Mouse (Mus musculus): ENCODE data around the gene Gps2.
A peak's percentile ranks its signal among the peaks of the same experiment; 100 is the strongest.
"Not testable (repeated sequence)": the region's sequence is repeated elsewhere in the genome, so short reads cannot be mapped to it uniquely, and the experiment has no call there.

Gps2 gene

DNA sequence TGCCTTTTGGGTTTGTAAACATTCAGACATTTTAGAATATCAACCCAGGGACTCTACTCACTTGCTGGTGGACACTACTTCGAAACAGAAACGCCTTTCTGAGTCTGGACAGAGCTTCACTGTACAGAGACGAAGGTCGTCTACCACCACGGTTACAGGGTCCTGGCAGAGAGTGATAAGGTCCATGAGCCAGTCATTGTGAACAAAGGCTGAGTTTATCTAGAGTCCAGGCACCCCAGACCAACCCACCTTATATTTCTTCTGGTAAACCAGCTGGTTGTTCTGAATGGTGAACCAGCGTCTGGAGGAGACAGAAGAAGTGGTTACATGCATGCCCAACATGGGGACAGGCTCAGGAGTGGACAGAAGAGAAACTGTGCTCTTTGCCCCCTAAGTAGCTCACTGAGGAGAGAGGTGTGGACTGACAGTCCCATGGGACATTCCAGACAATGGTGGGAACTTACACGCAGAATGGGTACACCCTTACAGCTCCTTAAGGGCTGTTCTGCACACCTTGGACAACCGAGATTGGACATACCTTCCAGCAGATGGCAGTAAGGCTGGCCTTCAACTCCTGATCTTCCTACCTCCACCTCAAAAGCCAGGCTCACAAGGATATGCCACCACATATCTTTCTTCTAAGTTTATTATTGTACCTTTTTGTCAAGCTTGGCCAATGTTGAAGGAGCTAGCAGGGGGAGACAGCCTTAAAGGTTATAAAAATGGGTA lies 26.6 kb upstream of the Gps2 start:
- peak; percentile 64 to 68 for DNase-seq

DNA sequence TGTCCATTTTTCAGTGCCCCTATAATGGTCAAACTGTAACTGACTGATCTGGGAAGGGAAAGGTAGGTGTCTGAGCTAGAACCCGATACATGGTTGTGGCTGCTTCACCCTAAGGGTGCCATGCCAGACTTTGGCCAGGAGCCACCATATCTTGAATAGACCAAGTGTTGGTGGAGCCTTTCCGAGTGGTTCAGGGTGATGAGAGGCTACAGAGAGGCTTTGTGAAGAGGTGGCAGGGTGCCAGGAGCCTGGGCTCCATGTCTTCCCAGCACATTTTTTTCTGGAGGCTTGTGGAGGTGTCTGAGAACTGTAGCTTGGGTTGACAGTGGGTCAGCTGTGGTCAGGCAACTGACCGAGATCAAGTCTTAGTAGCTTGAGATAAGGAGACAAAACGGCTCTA lies 22.2 kb upstream of the Gps2 start:
- no peak for DNase-seq

DNA sequence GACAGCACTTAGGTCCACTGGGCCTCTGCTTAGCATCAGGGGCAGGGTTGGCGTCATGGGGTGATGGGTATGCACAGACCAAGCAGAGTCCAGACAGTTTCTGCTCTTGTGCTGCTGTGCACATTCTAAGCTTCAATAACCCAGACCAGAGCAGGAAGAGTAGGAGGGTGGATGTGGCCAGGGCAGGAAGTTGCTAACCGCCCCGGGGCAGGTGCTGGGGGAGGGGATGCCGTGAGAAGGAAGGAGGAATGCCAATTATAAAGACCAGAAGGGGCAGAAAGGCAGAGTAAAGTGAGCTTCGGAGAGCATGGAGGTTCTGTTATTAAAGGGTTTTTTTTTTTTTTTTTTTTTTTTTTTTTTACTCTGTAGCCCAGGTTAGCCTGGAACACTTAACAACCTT lies 19.0 kb upstream of the Gps2 start:
- no peak for DNase-seq

DNA sequence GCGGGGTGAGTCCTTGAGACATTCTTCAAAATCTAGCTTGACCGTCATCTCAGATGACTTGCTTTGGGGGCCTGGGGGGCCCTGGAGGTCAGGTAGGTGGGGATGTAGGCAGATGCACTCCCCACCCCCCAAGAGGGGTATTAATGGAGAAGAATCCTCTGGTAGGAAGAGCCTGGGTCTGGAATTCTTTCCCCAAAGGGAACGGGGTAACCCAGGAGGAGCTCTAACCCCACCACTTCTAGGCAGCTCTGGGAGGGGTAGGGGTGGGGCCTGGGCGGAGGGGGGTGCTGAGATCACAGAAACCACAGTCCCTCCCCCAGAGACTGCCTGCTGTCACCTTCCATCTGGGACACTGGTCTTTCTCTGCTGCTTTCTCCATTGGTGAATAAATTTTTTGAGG lies 18.4 kb upstream of the Gps2 start, which contains the start of gene Acap1:
Acap1 (minus strand) TSS at position 249 of the 400 bp plus-strand sequence.
- no peak for DNase-seq

DNA sequence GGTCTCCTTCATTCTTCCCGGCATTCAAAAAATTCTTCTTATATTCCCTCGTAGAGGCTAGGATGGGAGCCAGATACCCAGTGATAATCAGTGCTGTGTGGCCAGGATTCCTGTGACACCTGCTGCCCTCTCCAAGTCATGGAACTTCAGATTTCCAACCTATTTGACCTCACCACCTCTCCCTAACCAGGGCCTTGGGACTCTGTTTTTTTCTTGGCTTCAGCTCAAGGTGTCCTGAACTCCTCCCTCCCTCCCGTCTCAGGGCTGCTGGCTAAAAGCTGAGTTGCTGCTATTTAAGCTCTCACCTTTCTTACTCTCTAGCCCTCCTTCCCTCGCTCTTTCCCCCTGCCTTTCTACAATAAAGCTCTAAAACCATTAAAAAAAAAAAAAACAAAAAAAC lies 13.8 kb upstream of the Gps2 start:
- peak in 1 of 2 experiments; percentile 59 for DNase-seq

DNA sequence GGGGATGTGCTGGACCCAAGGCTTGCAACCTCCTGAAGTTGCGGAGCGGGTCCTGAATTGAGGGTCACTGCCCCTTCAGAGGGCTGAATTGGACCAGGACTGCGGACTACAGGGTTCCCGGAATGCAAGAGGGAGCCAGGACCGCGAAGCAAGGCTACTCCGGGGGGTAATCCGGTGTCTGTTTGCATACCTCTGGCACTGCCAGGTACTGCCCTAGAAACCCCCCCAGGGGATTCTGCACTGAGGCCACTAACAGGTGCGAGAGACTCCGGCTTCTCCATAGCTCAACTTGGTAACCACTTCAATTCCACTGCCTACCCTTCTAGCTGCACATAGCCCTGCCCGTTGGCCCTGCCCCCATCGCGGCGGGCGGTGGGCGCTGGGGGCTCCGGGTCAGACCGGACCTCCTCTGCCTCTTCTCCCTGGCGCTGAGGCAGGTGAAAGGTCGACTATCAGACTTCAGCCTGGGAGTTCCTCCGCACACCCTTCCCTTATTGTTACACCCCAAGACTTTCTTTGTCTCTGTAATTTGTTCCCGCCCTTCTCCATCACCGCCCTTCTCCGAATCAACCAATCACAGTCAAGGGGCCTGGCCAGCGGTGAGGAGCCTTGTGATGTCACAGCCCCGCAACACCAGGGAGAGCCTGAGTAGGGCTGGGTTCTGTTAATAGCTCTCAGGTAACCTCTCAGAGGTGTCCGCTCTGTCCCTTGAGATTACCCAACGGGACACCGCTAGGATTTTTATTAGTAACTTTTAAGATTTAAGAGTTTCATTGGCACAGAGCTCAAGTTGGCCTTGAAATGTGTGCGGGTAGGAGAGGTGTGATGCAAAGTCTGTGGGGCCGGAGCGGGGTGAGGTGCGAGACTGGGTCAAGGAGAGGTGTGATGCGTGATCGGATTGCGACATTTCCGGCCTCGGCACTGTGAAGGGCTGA lies 12.9 kb upstream of the Gps2 start, which contains the start of the genes 2810408A11Rik and Neurl4:
2810408A11Rik (minus strand) TSS at position 517 of the 935 bp plus-strand sequence.
Neurl4 (plus strand) TSS at position 602 of the 935 bp plus-strand sequence.
- DNase-seq: peak; percentile 91 to 96

DNA sequence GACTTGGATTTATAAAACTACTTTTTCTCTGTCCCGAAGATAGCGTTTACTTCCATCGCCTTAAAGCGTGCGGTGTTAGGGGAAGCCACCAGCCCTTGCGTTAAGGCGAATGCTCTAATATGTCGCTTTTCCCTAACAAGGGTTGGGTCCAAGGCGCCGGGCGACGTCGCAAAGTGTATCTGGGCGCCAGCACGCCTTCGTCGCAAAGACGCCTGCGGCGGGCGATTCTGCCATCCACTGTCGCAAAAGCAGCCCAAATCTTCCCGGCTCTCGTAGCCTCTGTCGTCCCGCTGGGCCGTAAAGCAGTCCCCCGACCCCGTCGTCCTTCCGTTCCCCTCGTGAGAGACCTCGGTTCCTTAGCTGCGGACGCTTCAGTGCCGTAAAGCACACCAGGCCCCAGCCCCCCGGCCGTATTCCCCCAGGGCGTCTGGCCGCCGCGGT lies 12.3 kb upstream of the Gps2 start:
- peak; percentile 95 to 98 for DNase-seq

DNA sequence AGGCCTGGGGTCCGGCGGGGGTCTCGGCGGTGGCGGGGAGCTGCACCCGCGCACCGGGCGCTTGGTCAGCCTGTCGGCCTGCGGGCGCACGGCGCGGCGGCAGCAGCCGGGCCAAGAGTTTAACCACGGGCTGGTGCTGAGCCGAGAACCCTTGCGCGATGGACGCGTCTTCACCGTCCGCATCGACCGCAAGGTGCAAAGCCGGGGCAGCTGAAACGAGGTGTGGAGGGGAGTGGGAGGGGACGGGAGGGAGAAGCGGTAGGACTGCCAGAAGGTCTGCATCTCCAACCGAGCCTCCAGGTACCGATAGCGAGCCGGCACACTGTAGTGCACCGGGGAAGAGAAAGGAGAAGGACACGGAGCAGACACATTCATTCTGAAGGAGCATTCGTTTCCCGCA lies 11.7 kb upstream of the Gps2 start:
- no peak for DNase-seq

DNA sequence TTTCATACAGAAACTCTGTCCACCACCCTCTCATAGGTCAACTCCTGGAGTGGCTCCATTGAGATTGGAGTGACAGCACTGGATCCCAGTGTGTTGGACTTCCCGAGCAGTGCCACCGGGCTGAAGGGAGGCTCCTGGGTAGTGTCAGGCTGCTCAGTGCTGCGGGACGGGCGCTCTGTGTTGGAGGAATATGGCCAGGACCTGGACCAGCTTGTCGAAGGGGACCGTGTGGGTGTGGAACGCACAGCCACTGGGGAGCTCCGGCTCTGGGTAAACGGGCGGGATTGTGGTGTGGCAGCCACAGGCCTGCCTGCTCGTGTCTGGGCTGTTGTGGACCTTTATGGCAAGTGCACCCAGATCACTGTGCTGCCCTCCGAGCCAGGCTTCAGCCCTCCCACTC lies 10.7 kb upstream of the Gps2 start:
- no peak for DNase-seq

DNA sequence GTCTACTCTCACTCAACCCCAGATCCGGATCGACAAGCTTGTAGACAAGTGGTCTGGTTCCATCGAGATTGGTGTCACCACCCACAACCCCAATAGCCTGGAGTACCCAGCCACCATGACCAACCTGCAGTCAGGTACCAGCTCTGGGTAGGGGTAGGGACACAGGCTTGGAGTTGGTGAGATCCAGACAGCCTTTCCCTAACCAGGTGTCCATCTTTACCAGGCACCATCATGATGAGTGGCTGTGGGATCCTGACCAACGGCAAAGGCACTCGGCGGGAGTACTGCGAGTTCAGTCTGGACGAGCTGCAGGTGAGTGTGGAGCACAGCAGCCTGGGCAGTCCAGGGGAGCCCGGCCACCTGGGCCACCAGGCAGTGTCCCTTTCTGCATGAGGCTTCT lies 9.4 kb upstream of the Gps2 start:
- no peak for DNase-seq

DNA sequence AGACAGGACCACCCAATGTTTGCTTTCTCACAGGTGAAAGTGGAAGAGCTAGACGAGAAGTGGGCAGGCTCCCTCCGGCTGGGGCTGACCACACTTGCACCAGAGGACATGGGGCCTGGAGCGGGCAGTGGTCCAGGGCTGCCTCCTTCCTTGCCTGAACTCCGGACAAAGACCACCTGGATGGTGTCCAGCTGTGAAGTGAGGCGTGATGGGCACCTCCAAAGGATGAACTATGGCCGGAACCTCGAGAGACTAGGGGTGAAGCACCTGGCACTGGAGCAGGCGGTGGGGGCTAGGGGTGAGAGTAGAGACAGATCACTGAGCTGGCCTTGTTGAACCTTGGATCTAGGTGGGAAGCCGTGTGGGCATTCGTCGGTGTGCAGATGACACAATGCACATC lies 5.0 kb upstream of the Gps2 start:
- peak; percentile 96 to 97 for DNase-seq

DNA sequence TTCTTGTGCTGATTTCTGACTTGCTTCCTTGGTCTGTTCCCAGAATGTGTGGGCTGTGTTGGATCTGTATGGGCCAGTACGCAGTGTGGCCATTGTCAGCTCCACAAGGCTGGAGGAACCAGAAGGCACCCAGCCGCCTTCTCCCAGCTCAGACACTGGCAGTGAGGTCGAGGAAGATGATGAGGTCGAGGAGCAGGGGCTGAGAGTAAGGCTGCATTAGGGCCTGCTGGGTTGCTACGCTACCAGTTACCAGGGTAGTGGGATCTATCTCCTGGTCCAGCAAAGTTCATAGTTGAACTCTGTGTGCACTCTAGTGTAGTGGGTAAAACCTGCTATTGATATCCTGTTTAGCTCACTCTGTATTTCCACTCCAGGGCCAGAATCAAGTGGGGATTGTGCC lies 4.5 kb upstream of the Gps2 start:
- no peak for DNase-seq

DNA sequence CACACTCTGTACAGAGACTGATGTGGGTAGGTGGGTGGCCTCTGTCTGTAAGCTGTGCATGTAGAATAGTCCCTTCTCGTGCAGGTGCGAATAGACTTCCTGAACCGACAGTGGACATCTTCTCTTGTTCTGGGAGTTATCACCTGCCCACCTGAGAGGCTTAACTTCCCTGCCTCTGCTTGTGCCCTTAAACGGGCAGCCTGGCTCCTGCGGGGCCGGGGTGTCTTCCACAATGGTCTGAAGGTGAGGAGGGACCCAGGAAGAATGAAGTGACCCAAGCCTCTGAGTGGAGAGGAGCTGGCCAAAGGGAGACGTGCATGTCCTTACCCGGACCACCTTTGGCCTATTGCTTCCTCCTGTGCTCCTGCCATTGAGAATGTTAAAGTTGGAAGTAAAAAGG lies 3.5 kb upstream of the Gps2 start:
- DNase-seq: no peak

DNA sequence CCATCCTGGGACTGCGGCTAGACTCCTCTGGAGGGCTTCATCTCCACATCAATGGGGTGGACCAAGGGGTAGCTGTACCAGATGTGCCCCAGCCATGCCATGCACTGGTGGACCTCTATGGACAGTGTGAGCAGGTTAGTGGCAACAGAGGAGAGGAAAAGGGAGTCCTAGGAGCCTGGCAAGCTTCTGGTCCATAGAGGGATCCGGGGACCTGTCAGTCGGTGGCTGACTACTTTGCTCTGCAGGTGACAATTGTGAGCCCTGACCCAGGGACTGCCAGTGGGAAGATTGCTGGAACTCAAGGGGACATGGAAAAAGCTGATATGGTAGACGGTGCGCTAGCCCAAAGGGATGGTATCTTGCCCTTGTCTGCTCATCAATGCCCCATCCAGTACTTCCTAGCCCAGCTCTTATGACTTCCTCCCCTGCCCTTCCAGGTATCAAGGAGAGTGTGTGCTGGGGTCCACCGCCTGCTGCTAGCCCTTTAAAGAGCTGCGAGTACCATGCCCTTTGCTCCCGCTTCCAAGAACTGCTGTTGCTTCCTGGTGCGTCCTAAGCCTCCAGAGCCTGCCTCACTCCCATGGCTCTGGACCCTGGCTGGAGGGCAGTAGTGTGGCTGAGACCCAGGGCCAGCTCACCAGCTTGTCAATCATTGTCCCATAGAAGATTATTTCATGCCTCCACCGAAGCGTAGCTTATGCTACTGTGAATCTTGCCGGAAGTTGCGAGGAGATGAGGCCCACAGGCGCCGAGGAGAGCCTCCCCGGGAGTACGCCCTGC lies 2.7 kb upstream of the Gps2 start:
- peak; percentile 82 to 84 for DNase-seq

DNA sequence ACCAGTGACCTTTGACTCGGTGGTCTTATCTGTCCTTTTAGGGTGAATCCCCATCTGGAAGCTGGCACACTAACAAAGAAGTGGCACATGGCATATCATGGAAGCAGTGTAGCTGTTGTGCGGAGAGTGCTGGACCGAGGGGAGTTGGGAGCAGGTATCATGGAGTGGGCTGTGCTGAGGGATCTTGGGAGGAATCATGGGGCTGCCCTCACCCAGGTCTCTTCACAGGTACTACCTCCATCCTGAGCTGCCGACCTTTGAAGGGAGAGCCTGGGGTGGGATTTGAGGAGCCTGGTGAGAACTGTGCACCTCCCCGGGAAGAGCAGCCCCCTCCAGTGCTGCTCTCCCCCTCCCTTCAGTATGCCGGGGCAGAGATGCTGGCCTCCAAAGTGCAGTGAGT lies 2.0 kb upstream of the Gps2 start:
- no peak for DNase-seq

DNA sequence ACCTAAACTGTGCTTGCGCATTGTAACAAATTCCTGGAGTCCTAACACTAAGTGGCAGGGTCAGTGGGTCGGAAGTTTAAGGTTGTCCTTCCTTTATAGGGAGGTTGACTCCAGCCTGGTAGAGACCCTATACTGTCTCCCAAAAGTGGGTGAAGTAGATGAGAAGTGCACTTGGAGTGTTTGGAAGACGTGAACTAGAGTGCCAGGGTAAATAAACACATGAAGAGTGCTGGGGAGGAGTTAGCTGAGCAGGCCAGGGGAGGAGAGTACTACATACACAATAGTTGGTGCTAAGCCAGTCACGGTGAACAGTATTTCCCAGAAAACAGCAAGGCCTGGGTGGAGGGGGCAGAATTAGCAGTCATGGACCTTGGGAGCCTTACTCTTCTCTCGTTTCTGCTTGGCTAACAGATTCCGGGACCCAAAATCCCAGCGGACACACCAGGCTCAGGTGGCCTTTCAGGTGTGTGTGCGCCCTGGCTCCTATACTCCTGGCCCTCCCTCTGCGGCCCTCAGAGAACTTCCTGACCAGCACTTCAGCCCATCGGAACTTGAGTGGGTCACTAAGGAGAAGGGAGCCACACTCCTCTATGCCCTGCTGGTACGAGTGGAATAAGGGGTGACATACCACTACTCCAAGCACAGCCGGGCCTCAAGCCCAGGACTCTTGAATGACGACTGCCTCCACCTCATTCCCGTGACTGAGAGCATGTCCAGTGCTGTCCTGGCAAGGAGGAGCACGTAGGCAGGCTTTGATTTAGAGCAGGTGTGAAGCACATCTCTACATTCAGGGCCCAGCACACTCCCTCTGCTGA lies 765 bp upstream of the Gps2 start:
- no peak for DNase-seq

DNA sequence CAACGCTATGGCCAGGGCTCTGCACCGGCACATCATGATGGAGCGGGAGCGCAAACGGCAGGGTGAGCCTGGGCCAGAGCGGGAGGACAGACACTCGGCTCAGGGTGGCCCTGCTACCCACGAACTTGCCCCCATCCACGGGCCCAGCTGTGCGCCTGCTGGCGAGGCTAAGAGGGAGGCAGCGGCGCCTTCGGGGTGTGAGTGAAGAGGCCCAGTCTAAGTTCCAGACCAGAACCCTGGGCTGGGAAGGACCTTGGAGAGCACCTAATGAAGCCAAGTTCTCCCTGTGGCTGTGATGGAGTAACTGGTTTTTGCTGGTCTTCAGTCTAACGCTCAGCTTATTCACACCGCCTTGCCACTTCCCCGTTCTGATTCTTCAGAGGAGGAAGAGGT lies 680 bp downstream of the Gps2 start:
- peak in 1 of 2 experiments; percentile 54 for DNase-seq

DNA sequence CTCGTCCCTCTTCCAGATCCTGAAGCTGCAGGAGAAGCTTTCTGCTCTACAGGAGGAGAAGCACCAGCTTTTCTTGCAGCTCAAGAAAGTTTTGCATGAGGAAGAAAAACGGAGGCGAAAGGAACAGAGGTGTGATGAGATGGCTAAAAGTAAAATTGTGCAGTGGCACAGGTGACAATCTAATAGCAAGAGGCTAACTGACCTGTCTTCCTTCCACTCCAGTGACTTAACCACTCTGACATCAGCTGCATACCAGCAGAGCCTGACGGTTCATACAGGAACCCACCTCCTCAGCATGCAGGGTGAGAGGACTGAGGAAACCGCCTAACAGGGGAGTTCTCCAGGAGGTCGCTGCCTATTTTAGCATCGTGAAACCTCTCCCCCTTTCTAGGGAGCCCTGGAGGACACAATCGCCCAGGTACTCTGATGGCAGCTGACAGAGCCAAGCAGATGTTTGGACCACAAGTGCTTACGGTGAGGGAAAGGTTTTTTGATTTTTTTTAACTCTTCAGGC lies 1.3 kb downstream of the Gps2 start:
- DNase-seq: no peak

DNA sequence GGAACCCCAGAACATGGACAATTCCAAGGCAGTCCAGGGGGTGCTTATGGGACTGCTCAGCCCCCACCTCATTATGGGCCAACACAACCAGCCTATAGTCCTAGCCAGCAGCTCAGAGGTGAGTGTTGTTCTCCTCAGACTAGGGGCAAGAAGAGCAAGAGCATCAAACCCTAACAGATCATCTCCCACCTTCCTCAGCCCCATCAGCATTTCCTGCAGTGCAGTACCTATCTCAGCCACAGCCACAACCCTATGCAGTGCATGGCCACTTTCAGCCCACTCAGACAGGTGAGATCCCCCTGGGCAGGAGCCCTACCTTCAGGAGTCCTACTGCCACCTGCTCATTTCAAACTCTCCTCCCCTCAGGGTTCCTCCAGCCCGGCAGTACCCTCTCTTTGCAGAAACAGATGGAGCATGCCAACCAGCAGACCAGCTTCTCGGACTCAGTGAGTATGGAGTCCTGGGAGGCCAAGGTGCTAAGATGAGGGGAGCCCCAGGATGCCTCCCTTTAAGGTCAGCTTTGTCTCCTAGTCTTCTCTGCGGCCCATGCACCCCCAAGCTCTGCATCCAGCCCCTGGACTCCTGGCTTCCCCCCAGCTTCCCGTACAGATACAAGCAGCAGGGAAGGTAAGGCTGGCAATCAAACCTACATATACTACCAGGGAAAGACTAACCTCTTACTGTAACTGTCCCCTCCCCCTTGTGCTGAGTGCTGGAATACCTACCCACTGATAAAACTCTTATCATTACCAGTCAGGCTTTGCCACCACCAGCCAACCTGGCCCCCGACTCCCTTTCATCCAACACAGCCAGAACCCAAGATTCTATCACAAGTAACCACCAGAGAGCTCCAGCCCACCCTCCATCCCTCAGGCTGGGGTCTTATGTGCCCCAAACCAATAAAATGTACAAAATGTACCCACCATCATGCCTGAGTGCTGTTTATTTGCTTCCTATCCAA lies 2.3 kb downstream of the Gps2 start:
- DNase-seq: no peak

DNA sequence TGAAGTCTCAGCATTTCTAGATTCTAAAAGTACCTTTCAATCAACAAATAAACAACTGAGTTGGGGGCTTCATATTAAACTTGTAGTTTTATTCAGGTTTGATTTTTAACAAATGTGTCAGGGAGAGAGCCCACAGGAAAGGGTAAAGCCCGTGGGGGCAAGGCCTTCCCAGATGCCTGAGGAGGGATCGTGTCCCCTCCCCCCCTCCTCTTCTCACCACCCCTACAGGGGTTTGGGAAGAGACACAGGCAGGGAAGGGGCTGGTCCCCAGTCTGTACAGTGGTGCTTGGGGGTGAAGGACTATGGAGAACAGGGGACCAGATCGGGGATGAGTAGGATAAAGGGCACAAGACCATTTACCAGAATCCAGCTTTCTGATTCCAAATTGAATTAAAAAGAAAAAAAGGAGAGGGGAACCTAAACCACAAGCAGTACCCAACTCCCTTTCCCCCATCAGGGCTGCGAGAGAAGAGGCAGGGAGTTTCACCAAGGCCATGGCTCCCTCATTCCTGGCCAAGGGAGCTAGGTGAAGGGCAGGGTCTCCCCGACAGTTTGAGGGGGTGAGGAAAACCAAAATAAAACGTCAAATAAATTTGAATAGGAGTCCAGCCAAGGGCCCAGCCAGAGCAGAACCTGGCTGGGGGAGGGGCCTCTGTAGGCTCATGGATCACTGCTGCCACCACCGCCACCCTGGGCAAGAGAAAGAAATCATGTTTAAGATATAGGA lies 3.1 kb downstream of the Gps2 start:
- DNase-seq: not testable (repeated sequence)
